Mouse (Mus musculus): ENCODE measurements around the gene Cox7a2.

The Cox7a2 gene

DNA sequence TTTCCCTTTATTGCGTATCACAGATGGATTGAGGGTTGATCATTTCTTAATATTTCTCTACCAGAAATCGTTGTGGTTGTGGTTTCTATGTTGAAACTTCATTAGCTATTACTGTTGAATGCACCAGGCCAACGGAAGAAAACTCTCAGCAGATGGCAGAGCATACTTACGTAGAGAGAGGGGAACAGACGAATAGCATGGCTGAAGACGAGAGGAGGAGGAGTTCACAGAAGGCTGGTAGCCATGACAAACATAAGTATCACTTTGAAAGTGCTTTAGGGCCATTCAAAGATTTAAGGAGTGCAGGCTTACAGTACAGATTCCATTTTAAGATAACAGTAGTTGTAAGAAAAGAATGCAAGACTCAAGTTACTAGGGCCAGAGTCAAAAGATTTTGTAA lies 2.8 kb upstream of the Cox7a2 start:
- TF ChIP-seq GATA4 (IDR thresholded peaks at IDR 0.05; ENCODE audit: insufficient replicate concordance, low read length): no peak

DNA sequence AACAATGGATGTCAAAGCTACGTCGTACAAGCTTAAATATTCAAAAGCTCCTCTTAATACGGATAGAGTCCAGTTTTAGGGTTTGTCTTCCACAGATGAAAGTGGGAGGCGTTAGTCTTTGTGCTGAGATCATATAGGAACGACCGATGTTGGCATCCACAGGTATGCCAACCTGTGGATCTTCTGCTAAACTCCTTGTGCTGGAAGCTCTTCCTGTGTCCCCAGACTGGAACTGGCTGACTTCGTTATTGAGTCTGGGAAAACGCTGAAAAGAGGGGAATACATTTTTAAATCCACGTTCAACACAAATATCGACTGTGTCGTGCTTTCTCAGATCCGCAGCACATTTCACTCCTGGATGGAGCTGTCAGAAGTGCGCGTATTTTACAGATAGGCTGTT lies 398 bp upstream of the Cox7a2 start:
- no peak for TF ChIP-seq GATA4 (IDR thresholded peaks at IDR 0.05; ENCODE audit: insufficient replicate concordance, low read length)

DNA sequence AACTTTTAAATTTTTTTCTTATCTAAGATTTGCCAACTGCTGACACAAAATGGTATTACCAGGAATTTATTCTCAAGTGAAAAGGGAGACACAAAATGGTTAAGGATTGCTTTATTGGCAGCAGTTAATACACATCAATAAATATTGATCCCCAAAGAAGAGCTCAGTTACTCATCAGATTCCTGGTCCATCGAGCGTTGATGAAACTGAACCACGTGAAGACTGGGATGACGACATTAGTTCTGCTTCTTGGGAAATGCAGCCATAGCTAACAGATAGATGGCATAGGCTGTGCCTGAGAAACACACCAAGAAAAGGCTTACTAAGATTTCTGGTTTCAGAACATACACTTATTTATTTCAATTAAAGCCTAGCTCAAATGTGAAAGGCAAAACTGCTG lies 4.4 kb downstream of the Cox7a2 start:
- no peak for TF ChIP-seq GATA4 (IDR thresholded peaks at IDR 0.05; ENCODE audit: insufficient replicate concordance, low read length)

DNA sequence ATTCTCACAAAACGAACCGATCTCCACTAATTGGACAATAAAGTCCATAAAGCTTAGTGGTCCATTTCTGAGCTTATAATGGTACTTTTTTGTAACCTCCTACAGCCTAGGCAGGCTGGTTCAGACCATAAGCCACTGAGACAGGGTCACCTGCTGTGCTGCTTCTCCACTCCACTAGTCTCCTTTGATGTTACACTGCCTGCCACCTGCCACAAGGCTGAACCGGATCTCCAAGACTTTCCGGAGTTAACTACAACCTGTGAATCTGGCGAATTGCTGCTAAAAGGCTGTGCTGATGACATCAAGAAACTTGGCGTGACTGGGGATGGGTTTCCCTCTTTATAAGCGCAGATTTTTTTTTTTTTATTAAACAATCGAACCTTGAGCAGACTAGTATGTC lies 7.8 kb downstream of the Cox7a2 start:
- TF ChIP-seq GATA4 (IDR thresholded peaks at IDR 0.05; ENCODE audit: insufficient replicate concordance, low read length): no peak

DNA sequence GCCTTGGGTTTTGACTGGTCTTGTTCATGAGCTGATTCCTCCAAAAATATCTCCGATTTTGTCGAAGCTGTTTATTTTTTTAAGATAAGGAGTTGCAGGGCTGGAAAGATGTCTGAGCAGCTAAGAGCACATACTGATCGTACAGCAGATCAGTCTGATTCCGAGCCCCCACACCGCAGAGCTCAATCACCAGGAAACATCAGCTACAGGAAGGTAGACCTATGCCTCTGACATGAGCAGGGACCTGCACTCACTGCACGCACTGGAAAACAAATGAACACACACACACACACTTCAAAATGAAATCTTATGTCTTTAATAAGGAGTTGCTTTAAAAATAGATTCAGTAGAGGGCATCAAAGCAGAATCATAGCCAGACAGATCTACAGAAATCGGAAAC lies 9.0 kb downstream of the Cox7a2 start:
- no peak for TF ChIP-seq GATA4 (IDR thresholded peaks at IDR 0.05; ENCODE audit: insufficient replicate concordance, low read length)

DNA sequence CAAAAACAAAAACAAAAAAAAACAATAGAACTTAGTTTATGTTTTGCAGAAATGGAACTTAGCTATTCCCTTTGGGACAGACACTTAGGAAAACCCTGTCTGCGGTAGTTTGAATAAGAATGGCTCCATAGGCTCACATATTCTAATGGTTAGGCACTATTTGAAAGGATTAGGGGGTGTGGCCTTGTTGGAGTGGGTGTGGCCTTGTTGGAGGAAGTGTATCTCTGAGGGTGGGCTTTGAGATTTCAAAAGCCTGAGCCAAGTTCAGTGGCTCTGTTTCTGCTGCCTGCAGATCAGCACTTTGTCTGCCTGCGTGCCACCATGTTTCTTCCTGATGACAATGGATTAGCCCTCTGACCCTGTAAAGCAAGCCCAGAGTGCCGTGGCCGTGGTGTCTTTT lies 14.6 kb downstream of the Cox7a2 start:
- TF ChIP-seq GATA4 (IDR thresholded peaks at IDR 0.05; ENCODE audit: insufficient replicate concordance, low read length): no peak

DNA sequence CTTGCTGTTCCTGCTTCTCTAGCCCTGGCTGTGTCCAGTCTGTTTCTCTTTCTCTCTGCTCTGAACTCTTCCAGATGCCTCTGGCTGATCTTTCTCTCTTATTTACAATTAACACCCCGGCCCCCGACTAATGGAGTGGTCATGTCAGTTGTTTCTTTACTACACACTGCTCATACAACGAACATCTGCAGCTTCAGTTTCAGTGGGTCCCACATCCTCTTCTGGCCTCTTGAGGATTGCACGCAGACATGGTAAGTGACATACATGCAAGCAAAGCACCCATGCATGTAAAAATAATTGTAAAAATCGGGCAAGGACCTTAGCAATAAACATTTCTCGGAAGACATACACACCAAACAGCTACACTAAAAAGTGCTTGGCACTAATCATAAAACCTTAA lies 24.1 kb downstream of the Cox7a2 start:
- no peak for TF ChIP-seq GATA4 (IDR thresholded peaks at IDR 0.05; ENCODE audit: insufficient replicate concordance, low read length)

DNA sequence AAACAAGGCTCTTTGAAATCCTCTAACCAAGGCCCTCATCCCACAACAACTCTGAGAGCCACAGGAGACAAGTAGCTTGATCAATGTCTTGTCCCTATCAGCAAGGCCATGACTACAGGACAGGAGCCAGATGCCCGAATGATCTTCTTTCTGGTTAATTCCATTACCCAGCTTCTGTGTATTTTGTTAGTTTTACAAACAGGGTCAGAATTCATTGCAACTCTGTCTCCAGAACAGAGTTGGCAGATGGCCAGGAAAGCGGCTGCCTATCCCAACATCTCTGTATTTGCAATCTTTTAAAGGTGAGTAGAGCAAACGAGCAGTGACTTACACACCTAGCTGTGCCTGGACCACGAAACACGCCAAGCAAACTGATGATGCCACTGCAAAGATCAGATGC lies 29.4 kb downstream of the Cox7a2 start:
- TF ChIP-seq GATA4 (IDR thresholded peaks at IDR 0.05; ENCODE audit: insufficient replicate concordance, low read length): no peak

DNA sequence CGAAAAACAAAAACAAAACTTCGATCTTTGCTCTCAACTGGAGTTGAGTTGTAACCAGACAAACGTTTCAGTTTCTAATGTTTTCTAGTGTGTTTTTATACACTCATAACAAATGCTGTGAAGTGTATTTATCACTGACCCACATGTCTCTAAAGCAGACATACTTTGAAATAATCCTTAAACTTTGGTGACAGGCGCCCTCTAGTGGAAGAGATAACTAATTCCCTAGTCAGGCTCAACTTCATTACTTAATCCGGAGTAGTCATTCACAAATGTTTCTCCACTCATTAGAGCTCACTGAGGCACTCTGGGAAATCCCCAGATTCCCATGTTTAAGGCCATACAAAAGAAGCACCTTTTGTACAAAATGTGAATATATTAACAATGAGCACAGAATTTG lies 36.6 kb downstream of the Cox7a2 start:
- no peak for TF ChIP-seq GATA4 (IDR thresholded peaks at IDR 0.05; ENCODE audit: insufficient replicate concordance, low read length)

DNA sequence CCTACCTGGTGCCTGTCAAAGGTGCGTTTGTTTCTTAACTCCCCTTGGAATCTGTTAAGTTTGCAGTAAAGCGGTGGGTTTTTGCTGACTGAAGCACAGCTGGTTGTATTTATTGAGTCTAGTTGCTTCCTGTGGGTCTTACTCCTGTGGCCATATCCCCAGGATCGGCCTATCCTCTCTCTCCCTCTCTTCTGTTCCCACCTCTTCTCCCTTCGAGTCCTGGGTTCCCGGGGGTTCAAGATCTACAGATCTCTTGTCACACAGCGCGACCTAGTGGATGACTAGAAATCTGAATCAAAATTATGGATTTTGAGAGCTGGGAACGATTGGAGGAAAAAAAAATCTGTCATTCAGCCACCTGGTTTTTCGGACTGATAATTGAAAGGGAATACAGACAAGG lies 38.6 kb downstream of the Cox7a2 start:
- no peak for TF ChIP-seq GATA4 (IDR thresholded peaks at IDR 0.05; ENCODE audit: insufficient replicate concordance, low read length)

DNA sequence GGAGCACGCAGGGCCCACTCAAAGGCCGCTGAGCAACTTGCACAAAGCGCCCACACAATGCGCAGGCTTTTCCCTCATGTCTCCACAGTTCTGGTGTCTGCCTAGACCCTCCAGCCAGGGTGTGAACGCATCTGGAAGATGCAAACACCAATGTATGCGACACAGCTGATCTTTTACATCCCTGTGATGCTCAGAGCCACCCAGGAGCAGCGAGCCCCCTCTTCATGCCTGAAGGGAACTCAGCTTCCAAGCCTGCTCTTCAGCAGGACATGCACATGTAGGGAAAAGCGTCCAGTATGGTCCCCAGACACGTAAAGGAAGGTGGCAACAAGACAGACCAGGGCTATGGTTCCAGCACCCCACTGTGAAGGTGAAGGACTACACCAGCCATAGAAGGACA lies 39.5 kb downstream of the Cox7a2 start:
- TF ChIP-seq GATA4 (IDR thresholded peaks at IDR 0.05; ENCODE audit: insufficient replicate concordance, low read length): no peak

DNA sequence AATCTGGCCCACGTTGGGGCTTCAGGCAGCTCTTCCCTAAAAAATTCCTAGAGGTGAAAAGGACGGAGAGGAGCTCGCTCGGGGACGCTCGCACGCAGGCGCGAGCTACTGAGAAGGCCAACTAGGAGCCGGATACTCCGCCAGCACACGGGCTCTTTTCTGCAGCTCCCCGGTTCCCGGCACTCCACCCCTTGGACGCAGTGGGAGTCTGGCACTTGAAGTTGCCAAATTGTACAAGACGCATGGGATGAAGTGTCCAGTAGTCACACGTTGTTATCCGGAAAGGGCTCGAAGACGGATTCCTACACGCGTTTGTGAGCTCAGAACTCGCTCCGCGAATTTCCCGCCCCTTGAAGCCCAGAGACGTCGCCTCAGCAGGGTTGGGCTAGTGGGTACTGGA lies 40.2 kb downstream of the Cox7a2 start:
- no peak for TF ChIP-seq GATA4 (IDR thresholded peaks at IDR 0.05; ENCODE audit: insufficient replicate concordance, low read length)

DNA sequence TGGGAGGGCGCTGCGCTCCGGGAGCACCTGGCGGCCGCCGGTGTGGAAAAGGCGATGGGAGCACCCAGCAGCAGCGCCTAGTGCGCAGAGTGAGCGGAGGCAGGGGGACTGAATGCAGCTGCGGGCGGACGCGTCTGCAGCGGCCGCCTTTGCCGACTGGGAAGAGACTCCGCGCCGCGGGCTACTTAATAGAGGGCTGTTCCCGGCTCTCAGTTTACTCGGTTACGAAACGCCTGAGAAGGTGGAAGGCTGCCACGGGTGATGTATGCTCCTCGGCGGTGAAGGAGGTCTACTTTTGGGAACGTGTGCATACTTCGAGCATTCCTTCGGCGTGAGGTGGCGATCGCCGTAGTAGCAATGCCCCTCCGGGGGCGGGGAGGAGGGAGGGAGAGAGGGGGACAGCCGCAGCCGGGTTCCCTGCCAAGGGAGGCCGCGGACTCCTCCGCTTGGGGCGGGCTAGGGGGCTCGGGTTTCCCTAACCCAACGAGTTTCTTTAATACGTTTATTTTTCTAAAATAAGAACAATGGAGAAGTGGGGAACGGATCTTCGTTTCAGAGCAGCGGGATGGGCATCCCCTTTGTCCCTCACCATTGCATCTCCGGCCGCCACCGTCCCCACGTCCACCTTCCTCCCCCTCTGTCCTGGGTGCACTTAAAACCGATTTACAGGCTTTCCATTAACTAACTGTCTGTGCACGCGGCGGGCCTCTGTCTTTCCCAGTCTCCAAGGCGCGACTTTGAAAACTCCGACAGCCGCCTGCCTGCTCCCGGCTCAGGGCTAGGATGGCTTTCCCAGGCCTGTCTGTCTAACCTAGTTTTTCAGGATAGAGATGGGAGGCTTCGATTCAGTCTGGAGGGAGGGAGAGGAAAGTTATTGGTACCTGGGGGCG lies 41.0 kb downstream of the Cox7a2 start, which contains the start of gene Col12a1:
Gene Col12a1 (minus strand): TSS at position 351 of the 890 bp plus-strand sequence.
- TF ChIP-seq GATA4 (IDR thresholded peaks at IDR 0.05; ENCODE audit: insufficient replicate concordance, low read length): no peak

DNA sequence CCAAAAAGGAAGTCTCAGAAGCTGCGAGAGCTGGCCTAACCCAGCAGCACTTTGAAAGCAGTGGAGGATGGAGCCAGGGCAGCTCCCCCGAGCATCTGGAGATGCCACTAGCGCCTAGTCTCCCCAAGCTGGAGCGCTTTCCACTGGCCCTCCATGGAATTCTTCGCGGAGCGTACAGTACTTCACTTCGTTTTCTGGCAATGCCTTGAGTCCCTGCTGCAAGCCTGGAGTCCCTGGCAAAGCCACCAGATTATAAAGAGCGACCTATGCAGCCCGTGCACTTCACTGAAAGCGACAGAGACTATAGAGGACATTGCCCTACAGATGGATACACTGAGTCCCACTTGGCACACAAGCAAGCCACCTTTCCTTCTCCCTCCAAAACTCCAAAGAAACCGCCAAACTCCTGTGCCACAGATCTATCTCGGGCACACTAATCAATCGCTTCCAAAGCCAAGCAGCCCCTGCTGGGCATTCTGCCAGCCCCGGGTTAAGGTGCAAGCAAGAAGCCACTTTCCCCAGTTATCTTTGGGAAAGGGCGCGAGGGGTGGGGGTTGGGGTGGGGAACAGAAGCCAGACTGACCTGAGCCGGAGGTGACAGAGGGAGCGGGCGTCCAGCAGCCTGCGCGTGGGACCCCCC lies 41.7 kb downstream of the Cox7a2 start:
- no peak for TF ChIP-seq GATA4 (IDR thresholded peaks at IDR 0.05; ENCODE audit: insufficient replicate concordance, low read length)

DNA sequence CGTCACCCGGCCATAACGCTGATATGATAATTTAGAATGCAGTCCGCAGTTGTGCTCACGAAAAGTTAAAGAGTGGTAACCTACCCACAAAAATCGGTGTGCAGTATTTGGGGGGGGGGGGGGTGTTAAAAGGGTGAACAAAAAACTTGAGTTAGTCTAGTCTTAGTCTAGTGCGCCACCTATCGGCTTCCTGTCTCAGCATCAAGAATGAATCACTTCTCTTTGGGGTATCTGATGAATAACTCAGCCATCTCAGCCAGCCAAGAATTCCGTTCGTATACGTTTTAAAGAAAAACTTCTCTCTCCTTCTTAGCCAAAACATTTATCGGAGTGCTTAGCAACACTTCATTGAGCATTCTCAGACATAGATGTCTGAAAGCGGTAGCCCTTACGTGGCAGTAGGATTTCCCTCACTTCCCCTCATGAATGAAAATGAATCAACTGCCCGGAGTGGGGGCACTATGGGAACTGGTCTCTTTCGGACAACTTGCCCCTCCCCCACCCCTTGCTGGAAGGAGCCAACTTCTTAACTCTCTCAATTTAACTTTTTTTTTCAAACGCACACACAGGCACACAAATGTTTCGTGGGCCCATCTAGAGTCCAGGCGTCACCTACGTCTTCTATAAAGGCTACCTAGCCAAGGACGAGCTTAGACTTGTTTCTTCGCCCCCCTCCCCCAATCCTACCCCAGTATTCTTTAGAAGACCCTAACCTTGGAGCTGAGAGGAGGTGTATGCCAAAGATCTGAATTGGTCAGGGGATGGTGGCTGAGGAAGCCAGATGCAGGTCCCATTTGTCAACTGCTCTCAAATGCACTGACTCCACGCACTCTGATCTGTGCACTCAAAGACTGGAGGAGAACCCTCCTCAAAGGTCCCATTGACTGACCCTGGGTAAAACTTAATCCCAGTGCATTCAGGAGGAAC lies 42.5 kb downstream of the Cox7a2 start:
- TF ChIP-seq GATA4 (IDR thresholded peaks at IDR 0.05; ENCODE audit: insufficient replicate concordance, low read length): no peak
